Mouse (Mus musculus) bone marrow macrophage, adult 2 months (primary cell): ENCODE results near the gene Bicral.

Source experiments
- CTCF ChIP-seq: IDR thresholded peaks from 2 replicates; pipeline ENCODE4 v1.5.1; 2012; ENCODE audit warnings: low read depth, mild to moderate bottlenecking, low read length, moderate library complexity
- POLR2A ChIP-seq: IDR thresholded peaks from 2 replicates; pipeline ENCODE4 v1.6.1; 2012; ENCODE audit warnings: mild to moderate bottlenecking, low read depth, low read length, borderline replicate concordance

GRCm38 (mm10) chr17:46880322-46880721, 22.0 kb upstream of the Bicral start:
- no peak for TF ChIP-seq CTCF
- no peak for TF ChIP-seq POLR2A
